Mouse (Mus musculus): ENCODE results near the gene BC035044. TPM values are rescaled to one million over a fixed set of nuclear protein-coding genes. Genes with fewer than 3 reads are reported as not detected.
A peak's percentile ranks its signal among the peaks of the same experiment; 100 is the strongest.
"Not testable (repeated sequence)": the region's sequence is repeated elsewhere in the genome, so short reads cannot be mapped to it uniquely, and the experiment has no call there.

BC035044 gene
- polyA plus RNA-seq, 1 experiment from 2014 or later: 1.9 TPM

GRCm38 (mm10) chr6:128845998-128846542 is 44.9 kb downstream of the BC035044 start:
- no peak overlapping the region for H3K4me3 ChIP-seq (replicated peaks)
- no peak overlapping the region for H3K9ac ChIP-seq
- H3K36me3 ChIP-seq: no peaks in the 10 kb centered on the region
- ATAC-seq: no peak
- no peak overlapping the region for H3K27ac ChIP-seq
- peaks cover 14% of the 10 kb centered on the region; the same call in 1 of the 2 replicates for H3K4me1 ChIP-seq (replicated peaks)
- no peaks in the 10 kb centered on the region for H3K27me3 ChIP-seq (replicated peaks)
- WGBS: 63% methylated on average over 9 of the region's 9 CpGs
- no peaks in the 10 kb centered on the region for H3K9me3 ChIP-seq
- no peak overlapping the region for H3K4me2 ChIP-seq (replicated peaks)

DNA sequence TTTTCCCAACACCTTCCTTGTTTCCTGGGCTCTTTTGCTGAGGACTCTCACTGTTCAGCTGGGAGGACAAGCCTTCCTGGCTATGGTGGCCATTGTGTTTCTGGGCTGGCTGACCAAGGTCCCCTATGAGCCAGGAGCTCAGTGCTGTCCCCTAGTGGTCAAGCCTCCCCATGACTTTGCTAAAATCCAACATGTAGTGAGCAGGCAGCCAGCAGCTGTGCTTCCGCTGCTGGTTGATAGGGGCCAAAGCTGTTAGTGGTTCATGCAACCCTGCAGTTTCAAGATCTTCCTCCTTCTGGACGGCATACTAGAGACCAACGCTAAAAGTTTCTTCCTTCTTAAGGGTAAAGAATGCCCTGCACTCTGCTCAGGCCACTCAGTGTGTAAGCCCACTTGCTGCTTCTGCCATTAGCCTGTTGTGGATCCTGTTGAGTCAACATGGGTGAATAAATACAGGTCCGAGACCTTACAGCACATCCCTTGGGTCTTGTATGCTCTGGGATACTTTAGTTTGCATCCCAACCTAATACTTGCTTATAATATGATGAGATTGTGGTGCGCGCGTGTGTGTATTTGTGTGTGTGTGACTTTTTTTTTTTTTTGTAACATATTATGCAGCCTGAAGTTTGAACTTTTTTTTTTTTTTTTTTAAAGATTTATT is 45.5 kb downstream of the BC035044 start:
- H3K9ac ChIP-seq: no peak overlapping the region
- no peaks in the 10 kb centered on the region for H3K27me3 ChIP-seq (replicated peaks)
- H3K4me2 ChIP-seq (replicated peaks): no peak overlapping the region; the same call in 1 of the 2 replicates
- no peaks in the 10 kb centered on the region for H3K9me3 ChIP-seq
- H3K4me1 ChIP-seq (replicated peaks): peaks cover 12% of the 10 kb centered on the region; the same call in 1 of the 2 replicates
- ATAC-seq: no peak
- H3K36me3 ChIP-seq: no peaks in the 10 kb centered on the region
- no peak overlapping the region for H3K4me3 ChIP-seq (replicated peaks)
- WGBS: 45% methylated on average over 7 of the region's 7 CpGs
- H3K27ac ChIP-seq: no peak overlapping the region

GRCm38 (mm10) chr6:128844586-128845080 is 46.3 kb downstream of the BC035044 start:
- no peak overlapping the region for H3K4me2 ChIP-seq (replicated peaks)
- H3K4me3 ChIP-seq (replicated peaks): no peak overlapping the region
- ATAC-seq: no peak
- H3K9me3 ChIP-seq: no peaks in the 10 kb centered on the region
- 88% methylated on average over 5 of the region's 5 CpGs for WGBS
- H3K36me3 ChIP-seq: no peaks in the 10 kb centered on the region
- H3K27ac ChIP-seq: no peak overlapping the region
- H3K4me1 ChIP-seq (replicated peaks): peaks cover 16% of the 10 kb centered on the region
- H3K9ac ChIP-seq: no peak overlapping the region
- H3K27me3 ChIP-seq (replicated peaks): no peaks in the 10 kb centered on the region

- H3K4me3 ChIP-seq (replicated peaks): peak overlapping the region; percentile 79; the same call in 1 of the 2 replicates
- no peaks in the 10 kb centered on the region for H3K27me3 ChIP-seq (replicated peaks)
- ATAC-seq: no peak
- 27% methylated on average over 8 of the region's 8 CpGs for WGBS
- no peaks in the 10 kb centered on the region for H3K9me3 ChIP-seq
- H3K36me3 ChIP-seq: no peaks in the 10 kb centered on the region
- H3K27ac ChIP-seq: peak overlapping the region; percentile 97
- H3K4me1 ChIP-seq (replicated peaks): peaks cover 16% of the 10 kb centered on the region
- peak overlapping the region; percentile 72 for H3K4me2 ChIP-seq (replicated peaks)
- H3K9ac ChIP-seq: no peak overlapping the region
Observed at GRCm38 (mm10) chr6:128844131-128844530, 46.8 kb downstream of the BC035044 start.

DNA sequence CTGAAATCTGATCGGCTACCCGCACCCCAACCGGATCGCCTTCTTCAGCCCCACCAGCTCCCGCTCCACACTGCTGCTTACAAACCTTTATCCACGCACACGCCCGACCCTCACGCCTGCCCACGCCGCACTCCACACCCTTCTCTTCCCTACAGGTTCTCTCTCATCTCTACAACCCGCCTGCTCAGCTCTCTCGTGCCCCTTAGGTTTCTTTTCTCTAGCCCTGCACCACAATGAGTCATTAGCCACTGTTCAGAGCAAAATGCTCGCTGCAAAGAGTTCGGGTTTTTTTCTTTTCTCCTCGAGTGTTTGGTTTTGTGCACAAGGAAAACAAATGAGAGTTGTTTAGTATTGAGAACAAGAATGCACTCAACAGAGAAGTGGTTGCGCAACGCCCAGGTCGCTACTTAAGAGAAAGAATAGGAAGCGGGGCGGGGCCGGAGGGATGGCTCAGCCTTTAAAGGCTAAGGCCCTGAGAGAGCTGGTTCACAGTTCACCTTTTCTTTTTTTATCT is 47.4 kb downstream of the BC035044 start:
- ATAC-seq: peak; percentile 36
- H3K4me2 ChIP-seq (replicated peaks): peak overlapping the region; percentile 72
- peak overlapping the region; percentile 97 for H3K27ac ChIP-seq
- WGBS: under 1% methylated on average over 22 of the region's 22 CpGs
- no peaks in the 10 kb centered on the region for H3K36me3 ChIP-seq
- H3K27me3 ChIP-seq (replicated peaks): no peaks in the 10 kb centered on the region
- peak overlapping the region; percentile 71 for H3K9ac ChIP-seq
- peaks cover 16% of the 10 kb centered on the region for H3K4me1 ChIP-seq (replicated peaks)
- H3K9me3 ChIP-seq: no peaks in the 10 kb centered on the region
- peak overlapping the region; percentile 79 for H3K4me3 ChIP-seq (replicated peaks)

GRCm38 (mm10) chr6:128842945-128843478 is 47.9 kb downstream of the BC035044 start:
- under 1% methylated on average over 44 of the region's 44 CpGs for WGBS
- H3K9ac ChIP-seq: peak overlapping the region; percentile 86
- H3K4me3 ChIP-seq (replicated peaks): peak overlapping the region; percentile 79
- H3K27me3 ChIP-seq (replicated peaks): no peaks in the 10 kb centered on the region
- peak overlapping the region; percentile 97 for H3K27ac ChIP-seq
- H3K36me3 ChIP-seq: no peaks in the 10 kb centered on the region
- no peaks in the 10 kb centered on the region for H3K9me3 ChIP-seq
- ATAC-seq: peak; percentile 72
- H3K4me2 ChIP-seq (replicated peaks): peak overlapping the region; percentile 72
- peaks cover 16% of the 10 kb centered on the region for H3K4me1 ChIP-seq (replicated peaks)

- Histone ChIP-seq H3K9me3 (no peaks in the 10 kb centered on the region), H3K36me3 (no peaks in the 10 kb centered on the region), H3K4me2 (replicated peaks) (peak overlapping the region; percentile 72), H3K4me1 (replicated peaks) (peaks cover 16% of the 10 kb centered on the region), H3K27ac (peak overlapping the region; percentile 97), H3K4me3 (replicated peaks) (peak overlapping the region; percentile 79), H3K27me3 (replicated peaks) (no peaks in the 10 kb centered on the region), H3K9ac (peak overlapping the region; percentile 86)
- WGBS: under 1% methylated on average over 20 of the region's 20 CpGs
- no peak for ATAC-seq
Observed at GRCm38 (mm10) chr6:128842356-128842944, 48.5 kb downstream of the BC035044 start.

DNA sequence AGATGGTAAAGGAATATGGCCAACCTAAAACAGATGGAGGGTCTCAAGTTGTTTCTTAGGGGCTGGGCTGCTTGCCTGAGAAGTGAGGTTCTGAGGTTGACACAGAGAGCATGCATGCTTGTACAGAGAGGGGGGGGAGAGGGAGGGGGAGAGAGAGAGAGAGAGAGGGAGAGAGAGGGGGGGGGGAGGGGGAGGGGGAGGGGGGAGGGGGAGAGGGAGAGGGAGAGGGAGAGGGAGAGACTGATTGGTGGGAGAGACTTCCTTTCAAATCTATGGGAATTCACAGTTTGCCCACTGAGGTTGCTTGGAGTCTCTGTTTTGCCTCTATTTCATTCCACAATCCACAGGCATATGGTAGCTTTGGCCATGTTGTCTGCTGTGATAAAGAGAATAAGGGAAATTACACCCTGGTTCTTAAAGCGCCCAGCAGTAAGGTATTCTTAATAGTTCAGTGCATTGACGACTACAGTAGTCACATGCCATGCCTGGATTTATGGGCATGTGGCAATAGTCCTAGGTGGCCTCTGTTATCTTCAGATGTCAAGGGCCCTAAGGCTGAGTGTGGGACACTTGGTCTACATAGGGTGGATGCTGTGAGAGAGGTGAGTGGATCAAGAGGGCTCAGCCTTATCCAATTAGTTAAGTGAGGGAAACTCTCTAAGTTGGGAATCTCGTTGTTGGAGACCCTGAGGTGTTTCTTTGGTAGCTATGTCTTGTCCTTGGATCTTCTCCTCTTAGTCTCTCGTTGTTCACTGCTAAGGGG is 49.4 kb downstream of the BC035044 start:
- Histone ChIP-seq H3K4me1 (replicated peaks) (peaks cover 16% of the 10 kb centered on the region), H3K9me3 (no peaks in the 10 kb centered on the region), H3K4me2 (replicated peaks) (peak overlapping the region; percentile 72), H3K27me3 (replicated peaks) (no peaks in the 10 kb centered on the region), H3K9ac (no peak overlapping the region), H3K36me3 (no peaks in the 10 kb centered on the region), H3K27ac (no peak overlapping the region), H3K4me3 (replicated peaks) (peak overlapping the region; percentile 79)
- no peak for ATAC-seq
- WGBS: 40% methylated on average over 4 of the region's 4 CpGs

DNA sequence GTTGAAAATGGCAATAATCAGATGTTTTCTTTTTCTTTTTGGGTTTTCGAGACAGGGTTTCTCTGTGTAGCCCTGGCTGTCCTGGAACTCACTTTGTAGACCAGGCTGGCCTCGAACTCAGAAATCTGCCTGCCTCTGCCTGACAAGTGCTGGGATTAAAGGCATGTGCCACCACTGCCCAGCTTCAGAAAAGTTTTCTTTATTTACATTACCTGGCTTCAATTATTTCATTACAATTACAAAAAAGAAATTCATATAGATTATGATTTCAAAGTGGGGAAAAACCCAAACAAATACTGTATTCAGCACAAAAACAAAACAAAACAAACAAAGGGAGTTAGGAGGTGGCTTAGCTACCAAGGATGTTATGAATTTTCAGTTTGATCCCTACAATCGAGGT is 50.3 kb downstream of the BC035044 start:
- H3K9me3 ChIP-seq; H3K9ac ChIP-seq; H3K4me2 ChIP-seq (replicated peaks); H3K27ac ChIP-seq; H3K27me3 ChIP-seq (replicated peaks); H3K36me3 ChIP-seq; ATAC-seq; H3K4me3 ChIP-seq (replicated peaks): not testable (repeated sequence)
- 85% methylated on average over 3 of the region's 3 CpGs for WGBS
- peaks cover 16% of the 10 kb centered on the region for H3K4me1 ChIP-seq (replicated peaks)

- H3K9ac ChIP-seq: no peak overlapping the region
- H3K9me3 ChIP-seq: no peaks in the 10 kb centered on the region
- peak overlapping the region; percentile 63 for H3K4me2 ChIP-seq (replicated peaks)
- H3K27ac ChIP-seq: peak overlapping the region; percentile 91; the same call in 1 of the 2 replicates
- WGBS: 58% methylated on average over 7 of the region's 7 CpGs
- H3K27me3 ChIP-seq (replicated peaks): no peaks in the 10 kb centered on the region
- H3K4me3 ChIP-seq (replicated peaks): peak overlapping the region; percentile 61
- no peak for ATAC-seq
- H3K36me3 ChIP-seq: no peaks in the 10 kb centered on the region
- H3K4me1 ChIP-seq (replicated peaks): peaks cover 13% of the 10 kb centered on the region
Observed at GRCm38 (mm10) chr6:128839921-128840320, 51.0 kb downstream of the BC035044 start.

GRCm38 (mm10) chr6:128839266-128839771 is 51.6 kb downstream of the BC035044 start:
- H3K9ac ChIP-seq: peak overlapping the region; percentile 38
- peak overlapping the region; percentile 63 for H3K4me2 ChIP-seq (replicated peaks)
- H3K4me3 ChIP-seq (replicated peaks): peak overlapping the region; percentile 61
- no peaks in the 10 kb centered on the region for H3K36me3 ChIP-seq
- under 1% methylated on average over 17 of the region's 17 CpGs for WGBS
- H3K27me3 ChIP-seq (replicated peaks): no peaks in the 10 kb centered on the region
- peak; percentile 34 for ATAC-seq
- H3K9me3 ChIP-seq: no peaks in the 10 kb centered on the region
- H3K4me1 ChIP-seq (replicated peaks): peaks cover 13% of the 10 kb centered on the region
- peak overlapping the region; percentile 91 for H3K27ac ChIP-seq
